Mouse (Mus musculus) Patski (cell line): Measurements from ENCODE around the gene Dip2b. TPM values are rescaled to one million over a fixed set of nuclear protein-coding genes. Genes with fewer than 3 reads are reported as not detected.

Experiments used
- ATAC-seq: fragments of 100-300 bp; one replicate; pipeline ENCODE4 v1.8.0; 2021
- CTCF ChIA-PET: fragments of 350-600 bp; sonication (Branson Sonifier 250); formaldehyde crosslinking; loops from one replicate; lab custom pipeline; 2022; ENCODE audit warnings: inconsistent platforms; lab: Charles Lee
- POLR2A ChIA-PET: fragments of 350-600 bp; sonication (Branson Sonifier 250); formaldehyde crosslinking; loops from one replicate; lab custom pipeline; 2022; ENCODE audit warnings: antibody characterized with exemption, inconsistent platforms; lab: Charles Lee
- DNase-seq: peaks from one replicate; pipeline ENCODE4 v3.0.0-alpha.2; 2011; ENCODE audit warnings: low read depth, low spot score
- H3K27me3 ChIP-seq: fragments of 371-371 bp; one replicate; pipeline ENCODE4 v1.5.1; 2021
- CTCF ChIP-seq: fragments of 100-300 bp; IDR thresholded peaks from one replicate; pipeline ENCODE4 v1.5.1; 2021
- in situ Hi-C: fragments of 300-500 bp; cut with MboI; formaldehyde crosslinking; loops from 3 replicates; pipeline ENCODE4 v1.11.1; 2018; ENCODE audit warnings: low pct_unique_long_range_greater_than_20kb, mixed read lengths
- polyA plus RNA-seq: library from polyadenylated mRNA; unstranded; gene quantifications from one replicate; pipeline ENCODE4 v1.2.3, GENCODE M21; 2021

The Dip2b gene
- polyA plus RNA-seq, 1 experiment from 2014 or later: 13.8 TPM

DNA sequence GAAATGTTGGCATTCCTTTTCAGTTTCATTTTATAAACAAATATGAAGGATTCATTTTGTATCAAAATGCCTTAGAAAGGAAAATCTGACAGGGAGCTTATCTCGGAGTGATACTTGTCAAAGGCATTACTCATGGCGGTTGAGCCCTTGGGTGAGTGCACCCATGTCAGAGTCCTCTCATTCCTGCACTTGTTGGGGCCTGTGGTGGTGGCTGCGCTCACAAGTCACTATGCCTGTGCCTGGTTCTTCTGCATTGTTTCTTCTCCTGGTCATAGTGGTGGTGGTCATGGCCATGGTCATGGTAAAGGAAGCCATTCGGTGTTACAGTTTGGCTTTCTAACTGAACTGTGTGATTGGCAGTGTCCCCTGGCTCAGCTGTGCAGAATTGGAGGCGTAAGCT lies 44.3 kb downstream of the Dip2b start:
- ATAC-seq (no peak), DNase-seq (no peak)
- CTCF ChIA-PET: interaction anchor here (1.8 to 2.0 kb wide), 2 partner anchors 15 to 45 kb away, joined by 4 to 5 read pairs; no protein-coding TSS in a partner anchor
- in situ Hi-C loops: no loop called here
- POLR2A ChIA-PET: no interaction called here
- no peaks in the 10 kb centered on the region for H3K27me3 ChIP-seq
- no peak for TF ChIP-seq CTCF

- ATAC-seq (no peak), DNase-seq (no peak)
- H3K27me3 ChIP-seq: no peaks in the 10 kb centered on the region
- POLR2A ChIA-PET: no interaction called here
- no peak for TF ChIP-seq CTCF
- in situ Hi-C loops: no loop called here
- CTCF ChIA-PET: interaction anchor here (1.5 to 2.0 kb wide), 3 partner anchors 10 to 44 kb away, joined by 4 to 5 read pairs (median 4); no protein-coding TSS in a partner anchor
Observed at GRCm38 (mm10) chr15:100083882-100084281, 45.4 kb downstream of the Dip2b start.

DNA sequence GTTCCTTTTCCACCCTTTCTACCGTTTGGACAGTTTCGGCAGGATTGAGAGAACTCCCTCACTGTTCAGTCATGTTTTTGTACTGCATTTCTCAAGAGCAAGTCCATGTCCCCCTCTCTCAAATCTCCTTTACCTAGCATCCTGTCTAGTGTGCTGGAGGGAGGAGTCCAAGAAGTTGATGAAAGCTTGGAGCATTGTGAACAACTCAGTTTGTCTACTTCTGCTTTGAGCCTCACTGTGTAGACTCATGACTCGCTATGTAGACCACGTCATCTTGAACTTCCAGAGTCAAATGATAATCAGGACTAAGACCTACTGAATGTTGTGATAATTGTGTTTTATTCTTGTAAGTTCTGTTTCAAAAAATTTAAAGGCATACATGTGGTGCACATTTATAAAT lies 46.4 kb downstream of the Dip2b start:
- ATAC-seq: no peak
- in situ Hi-C loops: no loop called here
- CTCF ChIA-PET: no interaction called here
- no peak for DNase-seq
- POLR2A ChIA-PET: no interaction called here
- no peaks in the 10 kb centered on the region for H3K27me3 ChIP-seq
- no peak for TF ChIP-seq CTCF

DNA sequence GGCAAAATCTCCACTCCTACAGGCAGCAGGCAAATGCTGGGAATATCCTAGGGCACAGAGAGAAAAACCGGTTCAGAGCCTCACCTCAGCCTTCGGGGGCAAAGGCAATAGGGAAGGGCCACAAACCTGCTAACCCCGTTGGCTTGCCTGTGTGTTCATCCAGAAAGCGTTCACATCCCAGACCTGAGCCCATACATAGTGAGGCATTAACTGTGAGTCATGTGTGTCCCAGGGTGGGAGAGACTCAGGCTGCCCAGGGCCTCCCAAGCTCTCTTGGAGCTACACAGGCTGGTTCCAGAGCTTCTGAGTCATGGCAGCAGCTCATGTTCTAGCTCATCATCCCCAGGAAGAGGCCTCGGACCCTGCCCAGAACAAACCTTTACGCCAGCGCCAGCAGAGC lies 49.6 kb downstream of the Dip2b start:
- ATAC-seq (peak; percentile 52), DNase-seq (peak; percentile 56)
- H3K27me3 ChIP-seq: no peaks in the 10 kb centered on the region
- in situ Hi-C loops: no loop called here
- ChIA-PET CTCF (interaction anchor here (0.9 to 2.0 kb wide), 6 partner anchors 14 to 48 kb away, joined by 3 to 8 read pairs (median 6); no protein-coding TSS in a partner anchor), POLR2A (interaction anchor here (0.7 to 0.9 kb wide), 2 partner anchors 11 to 22 kb away, joined by 3 to 4 read pairs; no protein-coding TSS in a partner anchor)
- TF ChIP-seq CTCF: no peak

- peak; percentile 81 for DNase-seq
Observed at GRCm38 (mm10) chr15:100089645-100090053, 51.2 kb downstream of the Dip2b start.

DNA sequence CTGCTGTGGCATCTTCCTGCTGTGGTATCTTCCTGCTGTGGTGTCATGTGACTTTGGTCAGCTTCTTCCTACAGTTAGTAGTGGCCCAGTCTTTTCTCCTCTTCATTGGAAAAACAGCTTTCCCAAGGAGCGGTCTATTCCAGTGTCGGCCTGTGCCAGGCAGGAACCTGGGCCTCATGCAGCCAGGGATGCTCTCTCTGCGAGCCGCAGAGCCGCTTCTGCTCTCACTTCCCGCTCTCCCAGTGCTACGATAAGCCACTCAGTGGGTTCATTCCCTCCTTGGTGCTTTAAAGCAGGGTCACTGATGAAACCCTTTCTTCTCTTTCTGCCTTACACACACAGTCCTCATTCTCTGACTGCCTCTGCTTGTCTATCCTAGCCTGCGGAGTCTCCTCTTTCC lies 53.4 kb downstream of the Dip2b start:
- no peak for TF ChIP-seq CTCF
- ATAC-seq: no peak
- CTCF ChIA-PET: no interaction called here
- no peaks in the 10 kb centered on the region for H3K27me3 ChIP-seq
- in situ Hi-C loops: no loop called here
- no peak for DNase-seq
- POLR2A ChIA-PET: no interaction called here

More at GRCm38 (mm10) chr15:100089645-100090053, 51.2 kb downstream of the Dip2b start:
- no peak for TF ChIP-seq CTCF
- in situ Hi-C loops: no loop called here
- ChIA-PET POLR2A (interaction anchor here (0.8 to 0.9 kb wide), 2 partner anchors 13 to 234 kb away, joined by 3 read pairs; no protein-coding TSS in a partner anchor), CTCF (interaction anchor here (0.7 to 1.3 kb wide), 4 partner anchors 13 to 38 kb away, joined by 4 to 6 read pairs (median 5); no protein-coding TSS in a partner anchor)
- ATAC-seq: peak; percentile 93
- no peaks in the 10 kb centered on the region for H3K27me3 ChIP-seq

DNA sequence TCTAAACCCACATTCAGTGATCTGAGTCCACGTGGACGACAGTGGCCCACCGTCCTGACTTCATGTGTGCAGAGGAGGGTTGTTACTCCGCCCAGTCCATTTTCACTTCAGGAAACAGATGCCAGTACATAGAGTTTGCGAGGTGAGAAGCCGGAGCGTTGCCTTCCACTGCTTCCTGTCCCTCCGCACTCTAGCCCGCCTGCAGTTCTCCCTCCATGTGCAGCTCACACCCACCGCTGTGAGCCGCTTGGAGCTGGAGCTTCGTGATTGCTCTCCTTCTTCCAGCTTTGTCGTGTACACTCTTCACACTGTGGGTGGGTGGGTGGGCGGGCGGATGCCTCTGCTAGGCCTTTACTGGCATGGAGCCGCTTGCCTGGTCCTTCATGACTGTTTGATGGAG lies 53.8 kb downstream of the Dip2b start:
- ATAC-seq (no peak), DNase-seq (no peak)
- H3K27me3 ChIP-seq: no peaks in the 10 kb centered on the region
- CTCF ChIA-PET: no interaction called here
- TF ChIP-seq CTCF: no peak
- in situ Hi-C loops: no loop called here
- POLR2A ChIA-PET: no interaction called here

GRCm38 (mm10) chr15:100096587-100097428 lies 58.3 kb downstream of the Dip2b start:
- no peaks in the 10 kb centered on the region for H3K27me3 ChIP-seq
- ATAC-seq (no peak), DNase-seq (no peak)
- peak; percentile 26 for TF ChIP-seq CTCF
- ChIA-PET CTCF (no interaction called here), POLR2A (no interaction called here)
- in situ Hi-C loops: no loop called here

DNA sequence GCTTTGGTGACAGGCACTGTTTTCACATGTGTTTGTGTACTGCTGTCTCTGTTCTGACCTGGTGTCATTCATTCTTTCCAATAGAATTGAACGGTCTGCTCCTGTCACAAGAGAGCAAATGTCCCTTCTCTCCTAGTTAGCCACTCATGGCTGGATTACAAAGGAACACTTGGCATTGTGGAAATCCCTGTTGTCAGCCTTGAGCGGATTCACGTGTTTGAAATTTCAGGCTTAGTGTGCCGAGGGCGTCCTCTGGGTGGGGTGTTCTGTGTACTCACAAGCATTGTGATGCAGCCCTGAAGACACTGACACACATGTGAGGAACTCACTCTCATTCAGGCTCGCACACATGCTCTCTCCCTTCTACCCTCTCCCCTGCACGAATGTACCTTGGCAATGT lies 61.9 kb downstream of the Dip2b start:
- in situ Hi-C loops: no loop called here
- DNase-seq: no peak
- POLR2A ChIA-PET: no interaction called here
- TF ChIP-seq CTCF: no peak
- CTCF ChIA-PET: interaction anchor here (0.9 kb wide), 1 partner anchor 14 kb away, joined by 3 read pairs; no protein-coding TSS in a partner anchor
- ATAC-seq: no peak
- no peaks in the 10 kb centered on the region for H3K27me3 ChIP-seq

- no peak for ATAC-seq
- CTCF ChIA-PET: interaction anchor here (0.7 to 1.9 kb wide), 3 partner anchors 13 to 19 kb away, joined by 3 to 7 read pairs (median 3); no protein-coding TSS in a partner anchor
- in situ Hi-C loops: no loop called here
Observed at GRCm38 (mm10) chr15:100101206-100101605, 62.7 kb downstream of the Dip2b start.

DNA sequence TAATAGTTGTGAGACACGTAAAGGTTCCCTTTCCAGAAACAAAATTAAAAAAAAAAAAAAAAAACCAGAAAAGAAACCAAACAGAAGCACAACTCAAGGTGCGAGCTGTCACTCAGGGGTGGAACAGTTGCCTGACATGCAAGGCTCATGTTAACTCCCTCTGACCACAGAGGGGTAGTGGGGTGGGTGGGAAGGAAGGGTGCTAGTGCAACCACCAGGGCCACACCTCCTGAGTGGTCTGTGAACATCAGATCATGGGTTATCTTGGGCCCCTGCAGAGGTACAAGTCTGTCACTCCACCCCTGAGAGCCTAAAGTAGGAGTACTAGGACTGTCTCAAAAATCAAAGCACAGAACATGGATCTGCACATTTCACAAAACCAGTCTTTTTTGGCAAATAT lies 65.7 kb downstream of the Dip2b start:
- TF ChIP-seq CTCF: no peak
- POLR2A ChIA-PET: interaction anchor here (0.7 kb wide), 1 partner anchor 114 kb away, joined by 5 read pairs; no protein-coding TSS in a partner anchor
- CTCF ChIA-PET: no interaction called here
- in situ Hi-C loops: no loop called here
- DNase-seq (no peak), ATAC-seq (no peak)
- no peaks in the 10 kb centered on the region for H3K27me3 ChIP-seq

More at GRCm38 (mm10) chr15:100101206-100101605, 62.7 kb downstream of the Dip2b start:
- no peak for DNase-seq
- H3K27me3 ChIP-seq: no peaks in the 10 kb centered on the region
- no peak for TF ChIP-seq CTCF
- POLR2A ChIA-PET: interaction anchor here (0.5 kb wide), 1 partner anchor 129 kb away, joined by 3 read pairs; no protein-coding TSS in a partner anchor
